Mouse (Mus musculus): Measurements from ENCODE around the gene Mmab. TPM values are rescaled to one million over a fixed set of nuclear protein-coding genes. Genes with fewer than 3 reads are reported as not detected.

The Mmab gene
- total RNA-seq (2021), result 10 to 100 TPM; 17.0 to 21.3 TPM
- long read RNA-seq, experiment 1, transcript Mmab-201 (9 exons, 3,020 nt), result major isoform, 30 of 67 reads
- long read RNA-seq, experiment 1, transcript Mmab-202 (7 exons, 644 nt), result minor isoform, 8 of 67 reads
- long read RNA-seq, experiment 1, partial matches to known transcripts, result 5 of 67 reads
- long read RNA-seq, experiment 1, other reads (novel, unspliced or antisense), result 23 of 67 reads
- long read RNA-seq, experiment 2, transcript Mmab-202 (7 exons, 644 nt), result minor isoform, 5 of 55 reads
- long read RNA-seq, experiment 2, transcript Mmab-201 (9 exons, 3,020 nt), result major isoform, 23 of 55 reads
- long read RNA-seq, experiment 2, partial matches to known transcripts, result 6 of 55 reads
- long read RNA-seq, experiment 2, other reads (novel, unspliced or antisense), result 19 of 55 reads

- H3K27ac ChIP-seq, result peak within 1 kb of the TSS; percentile 92
- no peak; the same call in 1 of the 2 replicates for TF ChIP-seq CTCF (IDR thresholded peaks at IDR 0.05)
- peak; percentile 97 to 98 for DNase-seq (ENCODE audit: extremely low spot score in 1 of 2, low spot score in 2 of 2)
- intact Hi-C loops (cut with DNase I), result no loop called here
- peak within 1 kb of the TSS; percentile 84 for H3K4me3 ChIP-seq
Measured at GRCm38 (mm10) chr5:114443566-114444367, at the start of gene Mmab, which contains the start of gene Mvk. Mmab (minus strand) TSS chr5:114444060. Mvk (plus strand) TSS chr5:114444269.

- intact Hi-C loops (cut with DNase I), result no loop called here
- no peak overlapping the region for H3K4me3 ChIP-seq
- no peak for DNase-seq (ENCODE audit: extremely low spot score in 1 of 2, low spot score in 2 of 2)
- no peak overlapping the region for H3K27ac ChIP-seq
- no peak for TF ChIP-seq CTCF (IDR thresholded peaks at IDR 0.05)
Measured at GRCm38 (mm10) chr5:114490241-114490640, 46.4 kb upstream of the Mmab start.

- DNase-seq (ENCODE audit: extremely low spot score in 1 of 2, low spot score in 2 of 2), result no peak
- intact Hi-C loops (cut with DNase I), result no loop called here
- TF ChIP-seq CTCF (IDR thresholded peaks at IDR 0.05), result no peak
Measured at GRCm38 (mm10) chr5:114489570-114489969, 45.7 kb upstream of the Mmab start.

GRCm38 (mm10) chr5:114485685-114486084, 41.8 kb upstream of the Mmab start:
- DNase-seq (ENCODE audit: extremely low spot score in 1 of 2, low spot score in 2 of 2), result no peak
- H3K27ac ChIP-seq, result no peak overlapping the region
- TF ChIP-seq CTCF (IDR thresholded peaks at IDR 0.05), result no peak
- no peak overlapping the region for H3K4me3 ChIP-seq
- intact Hi-C loops (cut with DNase I), result no loop called here

More at GRCm38 (mm10) chr5:114489570-114489969, 45.7 kb upstream of the Mmab start:
- no peak overlapping the region for H3K4me3 ChIP-seq
- H3K27ac ChIP-seq, result no peak overlapping the region

- H3K4me3 ChIP-seq, result no peak overlapping the region
- intact Hi-C loops (cut with DNase I), result no loop called here
- DNase-seq (ENCODE audit: extremely low spot score in 1 of 2, low spot score in 2 of 2), result no peak
- no peak for TF ChIP-seq CTCF (IDR thresholded peaks at IDR 0.05)
- H3K27ac ChIP-seq, result no peak overlapping the region
Measured at GRCm38 (mm10) chr5:114482587-114483011, 38.7 kb upstream of the Mmab start.

GRCm38 (mm10) chr5:114478267-114478666, 34.4 kb upstream of the Mmab start:
- no peak for TF ChIP-seq CTCF (IDR thresholded peaks at IDR 0.05)
- no peak for DNase-seq (ENCODE audit: extremely low spot score in 1 of 2, low spot score in 2 of 2)
- no peak overlapping the region for H3K4me3 ChIP-seq

GRCm38 (mm10) chr5:114474741-114475491, 31.1 kb upstream of the Mmab start:
- H3K4me3 ChIP-seq, result no peak overlapping the region
- DNase-seq (ENCODE audit: extremely low spot score in 1 of 2, low spot score in 2 of 2), result peak in 1 of 2 experiments; percentile 55
- no peak for TF ChIP-seq CTCF (IDR thresholded peaks at IDR 0.05)
- no peak overlapping the region for H3K27ac ChIP-seq
- intact Hi-C loops (cut with DNase I), result loop anchor here (5.0 kb wide), 1 partner anchor 67 kb away; no protein-coding TSS in a partner anchor

More at GRCm38 (mm10) chr5:114478267-114478666, 34.4 kb upstream of the Mmab start:
- intact Hi-C loops (cut with DNase I), result loop anchor here (5.0 kb wide), 1 partner anchor 64 kb away; no protein-coding TSS in a partner anchor
- no peak overlapping the region for H3K27ac ChIP-seq

GRCm38 (mm10) chr5:114470359-114470758, 26.5 kb upstream of the Mmab start:
- H3K4me3 ChIP-seq, result no peak overlapping the region
- no peak for DNase-seq (ENCODE audit: extremely low spot score in 1 of 2, low spot score in 2 of 2)
- no peak overlapping the region for H3K27ac ChIP-seq
- TF ChIP-seq CTCF (IDR thresholded peaks at IDR 0.05), result no peak
- intact Hi-C loops (cut with DNase I), result no loop called here

- TF ChIP-seq CTCF (IDR thresholded peaks at IDR 0.05), result no peak
- Histone ChIP-seq H3K4me3 (no peak overlapping the region), H3K27ac (peak overlapping the region; percentile 57)
- DNase-seq (ENCODE audit: extremely low spot score in 1 of 2, low spot score in 2 of 2), result no peak
- intact Hi-C loops (cut with DNase I), result no loop called here
Measured at GRCm38 (mm10) chr5:114468007-114468406, 24.1 kb upstream of the Mmab start.

GRCm38 (mm10) chr5:114467430-114467829, 23.6 kb upstream of the Mmab start:
- TF ChIP-seq CTCF (IDR thresholded peaks at IDR 0.05), result no peak
- peak; percentile 32 to 48 for DNase-seq (ENCODE audit: extremely low spot score in 1 of 2, low spot score in 2 of 2)
- H3K4me3 ChIP-seq, result no peak overlapping the region
- H3K27ac ChIP-seq, result peak overlapping the region; percentile 57
- intact Hi-C loops (cut with DNase I), result no loop called here

GRCm38 (mm10) chr5:114467019-114467418, 23.2 kb upstream of the Mmab start:
- intact Hi-C loops (cut with DNase I), result no loop called here
- no peak overlapping the region for H3K27ac ChIP-seq
- TF ChIP-seq CTCF (IDR thresholded peaks at IDR 0.05), result no peak
- no peak overlapping the region for H3K4me3 ChIP-seq
- no peak for DNase-seq (ENCODE audit: extremely low spot score in 1 of 2, low spot score in 2 of 2)

Measured in left cerebral cortex, adult 2 months (tissue).